Mouse (Mus musculus) 3T3-L1 (cell line): ENCODE results near the gene Zfp458.
"Not testable (repeated sequence)": the region's sequence is repeated elsewhere in the genome, so short reads cannot be mapped to it uniquely, and the experiment has no call there.

ENCODE experiments used
- DNase-seq: peaks from one replicate; pipeline ENCODE4 v3.0.0-alpha.2; 2015; ENCODE audit warnings: low read depth, low spot score

Gene Zfp458

GRCm38 (mm10) chr13:67278314-67278713, at the start of gene Zfp458:
Gene Zfp458, minus strand, starts transcription at chr13:67278466.
- peak; percentile 72 for DNase-seq

DNA sequence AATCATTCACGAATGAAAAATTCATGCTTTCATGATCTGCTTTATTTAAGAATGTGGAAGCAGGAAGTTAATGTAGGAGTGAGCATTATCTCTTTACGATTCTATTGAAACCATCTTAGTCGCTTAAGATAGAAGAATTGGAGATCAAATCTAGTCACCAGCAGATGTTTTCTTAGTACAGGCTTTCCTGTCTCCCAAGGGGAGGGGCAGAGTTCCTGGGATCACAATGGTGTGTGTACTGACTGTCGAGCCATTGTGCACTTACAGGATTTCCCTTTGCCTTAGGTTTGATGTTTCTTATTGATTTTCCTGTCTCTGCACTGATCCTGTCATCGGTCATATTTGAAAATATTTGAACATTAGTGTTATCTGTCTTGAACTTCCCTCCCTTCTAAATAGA, 28.5 kb upstream of the Zfp458 start:
- peak; percentile 19 for DNase-seq

GRCm38 (mm10) chr13:67305822-67306672, 27.8 kb upstream of the Zfp458 start, which contains the start of gene Zfp457:
Gene Zfp457, minus strand, starts transcription at chr13:67306485.
- peak; percentile 94 for DNase-seq

DNA sequence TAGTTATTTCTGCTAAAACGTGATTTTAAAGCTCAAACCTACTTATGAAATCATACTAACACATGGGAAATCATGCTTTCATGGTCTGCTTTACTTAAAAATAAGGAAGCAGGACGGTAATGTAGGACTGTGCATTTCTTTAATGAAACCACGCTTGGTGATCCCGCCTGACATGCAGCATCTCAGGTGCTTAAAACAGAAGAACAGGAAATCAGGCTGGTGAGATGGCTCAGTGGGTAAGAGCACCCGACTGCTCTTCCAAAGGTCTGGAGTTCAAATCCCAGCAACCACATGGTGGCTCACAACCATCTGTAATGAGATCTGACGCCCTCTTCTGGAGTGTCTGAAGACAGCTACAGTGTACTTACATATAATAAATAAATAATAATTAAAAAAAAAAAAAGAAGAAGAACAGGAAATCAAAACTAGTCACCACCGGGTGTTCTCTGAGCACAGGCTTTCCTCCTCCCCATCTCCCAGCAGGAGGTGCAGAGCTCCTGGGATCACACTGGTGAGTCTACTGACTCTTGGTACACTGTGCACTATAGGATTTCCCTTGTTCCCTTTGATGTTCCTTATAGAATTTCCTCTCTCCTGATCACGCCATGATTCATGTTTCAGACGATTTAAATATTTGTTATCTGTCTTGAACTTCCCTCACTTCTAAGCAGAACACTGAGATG, 8.7 kb downstream of the Zfp458 start:
- not testable (repeated sequence) for DNase-seq

GRCm38 (mm10) chr13:67268568-67269369, 9.5 kb downstream of the Zfp458 start:
- peak; percentile 80 for DNase-seq

DNA sequence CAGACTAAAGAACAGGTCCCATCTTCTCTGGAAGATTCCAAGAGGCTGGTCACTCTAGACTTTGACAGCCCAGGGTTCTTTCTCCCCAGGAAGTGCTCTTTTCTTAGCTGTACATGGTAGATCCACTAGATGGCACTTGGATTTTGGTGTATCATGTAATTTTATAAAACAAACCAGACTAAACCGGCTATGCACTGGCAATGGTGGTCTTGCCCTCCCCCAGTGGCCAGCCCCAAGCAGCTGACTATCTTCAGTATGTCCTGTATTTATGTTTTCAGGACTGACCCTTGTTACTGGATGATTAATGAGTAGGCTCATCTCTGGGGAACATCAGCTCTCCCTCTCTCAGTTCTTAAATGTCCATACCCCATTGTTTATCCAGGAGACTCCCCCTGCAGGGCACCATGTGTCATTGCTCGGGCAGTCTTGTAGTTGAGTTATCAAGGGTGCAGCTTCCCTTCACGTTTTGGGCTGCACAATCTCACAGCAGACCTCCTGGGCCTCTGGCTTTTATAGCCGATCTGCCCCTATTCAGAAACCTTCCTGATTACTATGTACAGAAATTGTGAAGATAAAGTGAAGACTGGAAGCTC, 64.2 kb downstream of the Zfp458 start:
- peak; percentile 20 for DNase-seq
